Mouse (Mus musculus): ENCODE results near the gene Vwc2l. TPM values are rescaled to one million over a fixed set of nuclear protein-coding genes. Genes with fewer than 3 reads are reported as not detected.

Vwc2l gene
- polyA plus RNA-seq, 1 experiment from 2014 or later, result not detected

GRCm38 (mm10) chr1:70842222-70842621, 116.7 kb downstream of the Vwc2l start:
- H3K4me2 ChIP-seq, result no peak overlapping the region
- no peak overlapping the region for H3K27ac ChIP-seq (ENCODE audit: poor library complexity, severe bottlenecking)
- H3K36me3 ChIP-seq, result no peaks in the 10 kb centered on the region
- no peak overlapping the region for H3K9ac ChIP-seq
- no peaks in the 10 kb centered on the region for H3K27me3 ChIP-seq (replicated peaks)
- no peaks in the 10 kb centered on the region for H3K9me3 ChIP-seq (replicated peaks)
- no peak for ATAC-seq (ENCODE audit: insufficient number of reproducible peaks, low FRiP score)
- 56% methylated on average over 7 of the region's 7 CpGs for WGBS
- H3K4me3 ChIP-seq, result no peak overlapping the region
- H3K4me1 ChIP-seq (replicated peaks), result peaks cover 3% of the 10 kb centered on the region; the same call in 1 of the 2 replicates

- Histone ChIP-seq H3K36me3 (no peaks in the 10 kb centered on the region), H3K4me1 (replicated peaks) (peaks cover 3% of the 10 kb centered on the region; the same call in 1 of the 2 replicates), H3K4me2 (no peak overlapping the region), H3K27me3 (replicated peaks) (no peaks in the 10 kb centered on the region), H3K9ac (no peak overlapping the region), H3K9me3 (replicated peaks) (no peaks in the 10 kb centered on the region), H3K27ac (ENCODE audit: poor library complexity, severe bottlenecking) (no peak overlapping the region), H3K4me3 (no peak overlapping the region)
- no peak for ATAC-seq (ENCODE audit: insufficient number of reproducible peaks, low FRiP score)
These were observed 119.8 kb downstream of the Vwc2l start for GRCm38 (mm10) chr1:70845276-70845675.

GRCm38 (mm10) chr1:70851633-70852390, 126.3 kb downstream of the Vwc2l start:
- Histone ChIP-seq H3K27me3 (replicated peaks) (no peaks in the 10 kb centered on the region), H3K36me3 (no peaks in the 10 kb centered on the region), H3K4me3 (no peak overlapping the region), H3K9ac (no peak overlapping the region), H3K27ac (ENCODE audit: poor library complexity, severe bottlenecking) (no peak overlapping the region), H3K4me2 (no peak overlapping the region), H3K4me1 (replicated peaks) (0 out of 2 replicates have a peak, but pooled peaks cover 2% of the 10 kb centered on the region), H3K9me3 (replicated peaks) (no peaks in the 10 kb centered on the region)
- 74% methylated on average over 12 of the region's 12 CpGs for WGBS
- ATAC-seq (ENCODE audit: insufficient number of reproducible peaks, low FRiP score), result no peak

- 60% methylated on average over 11 of the region's 11 CpGs for WGBS
- H3K4me2 ChIP-seq, result no peak overlapping the region
- no peak for ATAC-seq (ENCODE audit: insufficient number of reproducible peaks, low FRiP score)
These were observed 127.9 kb downstream of the Vwc2l start for GRCm38 (mm10) chr1:70853446-70853845.

GRCm38 (mm10) chr1:70855912-70856311, 130.4 kb downstream of the Vwc2l start:
- H3K4me3 ChIP-seq, result no peak overlapping the region
- no peaks in the 10 kb centered on the region for H3K36me3 ChIP-seq
- H3K9ac ChIP-seq, result no peak overlapping the region
- WGBS, result 68% methylated on average over 5 of the region's 5 CpGs
- 0 out of 2 replicates have a peak, but pooled peaks cover 2% of the 10 kb centered on the region for H3K4me1 ChIP-seq (replicated peaks)
- H3K27me3 ChIP-seq (replicated peaks), result no peaks in the 10 kb centered on the region
- no peak for ATAC-seq (ENCODE audit: insufficient number of reproducible peaks, low FRiP score)
- H3K4me2 ChIP-seq, result no peak overlapping the region
- no peaks in the 10 kb centered on the region for H3K9me3 ChIP-seq (replicated peaks)
- no peak overlapping the region for H3K27ac ChIP-seq (ENCODE audit: poor library complexity, severe bottlenecking)

More at GRCm38 (mm10) chr1:70853446-70853845, 127.9 kb downstream of the Vwc2l start:
- Histone ChIP-seq H3K36me3 (no peaks in the 10 kb centered on the region), H3K4me1 (replicated peaks) (0 out of 2 replicates have a peak, but pooled peaks cover 2% of the 10 kb centered on the region), H3K9me3 (replicated peaks) (no peaks in the 10 kb centered on the region), H3K9ac (no peak overlapping the region), H3K4me3 (no peak overlapping the region), H3K27me3 (replicated peaks) (no peaks in the 10 kb centered on the region), H3K27ac (ENCODE audit: poor library complexity, severe bottlenecking) (no peak overlapping the region)

GRCm38 (mm10) chr1:70861672-70862071, 136.2 kb downstream of the Vwc2l start:
- Histone ChIP-seq H3K36me3 (no peaks in the 10 kb centered on the region), H3K4me3 (no peak overlapping the region), H3K4me2 (no peak overlapping the region), H3K4me1 (replicated peaks) (peaks cover 5% of the 10 kb centered on the region; the same call in 1 of the 2 replicates), H3K9me3 (replicated peaks) (no peaks in the 10 kb centered on the region), H3K27me3 (replicated peaks) (no peaks in the 10 kb centered on the region), H3K9ac (no peak overlapping the region), H3K27ac (ENCODE audit: poor library complexity, severe bottlenecking) (no peak overlapping the region)
- 54% methylated on average over 2 of the region's 2 CpGs for WGBS
- ATAC-seq (ENCODE audit: insufficient number of reproducible peaks, low FRiP score), result no peak

- no peak for ATAC-seq (ENCODE audit: insufficient number of reproducible peaks, low FRiP score)
- WGBS, result 38% methylated on average over 5 of the region's 5 CpGs
These were observed 140.6 kb downstream of the Vwc2l start for GRCm38 (mm10) chr1:70866137-70866536.

GRCm38 (mm10) chr1:70880496-70880895, 155.0 kb downstream of the Vwc2l start:
- H3K36me3 ChIP-seq, result no peaks in the 10 kb centered on the region
- no peaks in the 10 kb centered on the region for H3K4me1 ChIP-seq (replicated peaks)
- H3K4me2 ChIP-seq, result no peak overlapping the region
- no peaks in the 10 kb centered on the region for H3K9me3 ChIP-seq (replicated peaks)
- ATAC-seq (ENCODE audit: insufficient number of reproducible peaks, low FRiP score), result no peak
- H3K9ac ChIP-seq, result no peak overlapping the region
- H3K4me3 ChIP-seq, result no peak overlapping the region
- H3K27me3 ChIP-seq (replicated peaks), result no peaks in the 10 kb centered on the region
- WGBS, result 87% methylated on average over 2 of the region's 2 CpGs
- H3K27ac ChIP-seq (ENCODE audit: poor library complexity, severe bottlenecking), result no peak overlapping the region

More at GRCm38 (mm10) chr1:70866137-70866536, 140.6 kb downstream of the Vwc2l start:
- no peak overlapping the region for H3K27ac ChIP-seq (ENCODE audit: poor library complexity, severe bottlenecking)
- H3K4me2 ChIP-seq, result no peak overlapping the region
- H3K4me3 ChIP-seq, result no peak overlapping the region
- no peaks in the 10 kb centered on the region for H3K36me3 ChIP-seq
- H3K27me3 ChIP-seq (replicated peaks), result no peaks in the 10 kb centered on the region
- peaks cover 12% of the 10 kb centered on the region; the same call in 1 of the 2 replicates for H3K4me1 ChIP-seq (replicated peaks)
- no peak overlapping the region for H3K9ac ChIP-seq
- H3K9me3 ChIP-seq (replicated peaks), result no peaks in the 10 kb centered on the region

- H3K9ac ChIP-seq, result no peak overlapping the region
- no peaks in the 10 kb centered on the region for H3K9me3 ChIP-seq (replicated peaks)
- 79% methylated on average over 3 of the region's 3 CpGs for WGBS
- no peak overlapping the region for H3K4me2 ChIP-seq
- H3K4me3 ChIP-seq, result no peak overlapping the region
- H3K36me3 ChIP-seq, result no peaks in the 10 kb centered on the region
- no peak overlapping the region for H3K27ac ChIP-seq (ENCODE audit: poor library complexity, severe bottlenecking)
- no peaks in the 10 kb centered on the region for H3K4me1 ChIP-seq (replicated peaks)
- ATAC-seq (ENCODE audit: insufficient number of reproducible peaks, low FRiP score), result no peak
- no peaks in the 10 kb centered on the region for H3K27me3 ChIP-seq (replicated peaks)
These were observed 155.8 kb downstream of the Vwc2l start for GRCm38 (mm10) chr1:70881269-70881668.

GRCm38 (mm10) chr1:70884156-70884555, 158.6 kb downstream of the Vwc2l start:
- no peak for ATAC-seq (ENCODE audit: insufficient number of reproducible peaks, low FRiP score)
- H3K4me3 ChIP-seq, result no peak overlapping the region
- H3K9ac ChIP-seq, result no peak overlapping the region
- H3K4me2 ChIP-seq, result no peak overlapping the region
- no peaks in the 10 kb centered on the region for H3K36me3 ChIP-seq
- no peaks in the 10 kb centered on the region for H3K9me3 ChIP-seq (replicated peaks)
- WGBS, result 81% methylated on average over 4 of the region's 4 CpGs
- H3K4me1 ChIP-seq (replicated peaks), result no peaks in the 10 kb centered on the region
- no peak overlapping the region for H3K27ac ChIP-seq (ENCODE audit: poor library complexity, severe bottlenecking)
- H3K27me3 ChIP-seq (replicated peaks), result no peaks in the 10 kb centered on the region

- ATAC-seq (ENCODE audit: insufficient number of reproducible peaks, low FRiP score), result peak; percentile 95
These were observed 176.8 kb downstream of the Vwc2l start for GRCm38 (mm10) chr1:70902311-70902710.

More at GRCm38 (mm10) chr1:70902311-70902710, 176.8 kb downstream of the Vwc2l start:
- Histone ChIP-seq H3K9ac (no peak overlapping the region), H3K4me1 (replicated peaks) (peaks cover 8% of the 10 kb centered on the region), H3K9me3 (replicated peaks) (no peaks in the 10 kb centered on the region), H3K27me3 (replicated peaks) (no peaks in the 10 kb centered on the region), H3K4me3 (no peak overlapping the region), H3K4me2 (no peak overlapping the region), H3K36me3 (no peaks in the 10 kb centered on the region), H3K27ac (ENCODE audit: poor library complexity, severe bottlenecking) (no peak overlapping the region)
- 1% methylated on average over 3 of the region's 3 CpGs for WGBS
